Mouse (Mus musculus) kidney, adult 8-10 months (tissue): ENCODE measurements at regions not wholly inside any gene's neighbourhood (a gene's known extent, or its start where the extent isn't known, plus 50 kb on each side); places are given as distances from the start of the nearest gene placed in this dataset.

ENCODE experiments used
- DNase-seq, 2 experiments: peaks; one replicate each; pipeline ENCODE4 v3.0.0; 2022

GRCm38 (mm10) chr2:75512422-75513170, 146.5 kb upstream of the Hnrnpa3 start:
- no peak for DNase-seq

GRCm38 (mm10) chr2:75514171-75514570, 144.9 kb upstream of the Hnrnpa3 start:
- no peak for DNase-seq

GRCm38 (mm10) chr2:75516223-75516622, 142.8 kb upstream of the Hnrnpa3 start:
- no peak for DNase-seq

- no peak for DNase-seq
Observed at GRCm38 (mm10) chr2:75517096-75517495, 142.0 kb upstream of the Hnrnpa3 start.

GRCm38 (mm10) chr2:75518607-75519006, 140.5 kb upstream of the Hnrnpa3 start:
- no peak for DNase-seq

DNA sequence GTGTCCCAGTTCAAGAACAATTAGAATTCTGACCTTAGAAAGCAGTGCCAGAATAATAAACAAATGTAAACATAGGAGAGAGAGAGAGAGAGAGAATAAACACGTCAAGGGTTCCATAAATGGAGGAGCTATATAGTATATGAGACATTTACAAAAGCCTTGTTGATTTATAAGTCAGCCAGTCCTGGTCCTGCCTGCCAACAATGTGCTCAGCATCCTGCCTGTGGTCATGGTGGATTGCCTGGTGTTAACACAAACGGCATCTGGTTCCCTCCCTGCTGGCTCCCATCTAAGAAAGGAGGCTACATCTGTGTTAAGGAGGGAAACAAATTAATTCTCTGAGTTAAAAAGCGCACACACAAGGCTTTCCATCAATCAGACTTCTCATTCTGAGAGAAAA, 133.5 kb upstream of the Hnrnpa3 start:
- no peak for DNase-seq

DNA sequence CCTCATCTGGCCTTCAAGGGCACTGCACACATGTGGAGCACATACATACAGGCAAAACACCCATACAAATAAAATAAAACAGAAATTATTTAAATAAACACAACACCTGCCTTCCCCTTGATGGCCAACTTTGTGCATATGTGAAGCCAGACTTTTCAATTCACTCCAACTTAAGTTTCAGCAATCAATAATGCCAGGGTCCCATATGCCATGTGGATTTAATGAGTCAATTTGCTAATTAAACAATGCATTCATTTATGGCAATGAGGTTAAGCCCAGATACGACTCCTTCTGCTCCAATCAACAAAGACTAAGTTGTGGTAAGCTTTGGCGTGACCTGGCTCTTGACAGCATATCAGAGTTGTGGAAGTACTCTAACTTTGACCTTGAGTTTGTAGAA, 130.4 kb upstream of the Hnrnpa3 start:
- no peak for DNase-seq

DNA sequence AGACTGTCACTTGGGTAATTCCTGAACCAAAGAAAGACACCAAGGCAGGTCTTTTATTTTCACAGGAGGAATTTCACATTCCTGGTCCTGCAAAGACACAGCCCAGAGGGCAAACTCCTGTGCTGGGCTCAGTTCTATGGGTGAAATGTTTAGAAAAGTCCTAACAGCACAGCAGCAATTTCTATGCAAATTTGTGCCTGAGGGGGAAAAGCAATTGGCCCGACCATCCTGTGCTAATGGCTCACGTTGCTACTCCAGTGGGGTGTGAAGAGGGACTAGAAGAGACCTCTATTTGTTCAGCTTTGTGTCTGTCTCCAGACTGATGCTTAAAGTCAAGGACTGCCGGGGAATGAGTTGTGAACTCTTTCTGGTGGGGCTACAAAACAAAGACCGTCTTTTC, 120.9 kb upstream of the Hnrnpa3 start:
- DNase-seq = peak in 1 of 2 experiments; percentile 12

- DNase-seq = no peak
Observed at GRCm38 (mm10) chr2:75539726-75540125, 119.3 kb upstream of the Hnrnpa3 start.

- DNase-seq = no peak
Observed at GRCm38 (mm10) chr2:75542331-75542730, 116.7 kb upstream of the Hnrnpa3 start.

DNA sequence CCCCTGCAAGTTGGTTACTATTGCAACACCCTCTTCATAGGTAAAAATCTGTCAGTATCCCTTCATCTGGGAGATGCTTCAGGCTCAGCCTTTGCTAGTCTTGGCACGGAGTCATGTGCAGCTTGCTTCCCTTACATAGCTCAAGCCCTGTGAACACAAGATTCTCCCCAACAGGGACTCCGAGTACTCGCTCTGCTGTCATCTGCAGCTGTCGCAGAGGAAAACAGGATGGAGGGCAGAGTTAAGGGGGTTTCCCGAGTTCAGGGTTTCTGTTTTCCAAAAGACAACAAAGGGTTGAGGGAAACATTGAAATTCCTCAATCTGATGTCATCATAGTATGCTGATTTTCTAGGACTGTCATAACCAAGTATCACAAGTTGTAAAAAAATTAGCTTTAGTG, 116.3 kb upstream of the Hnrnpa3 start:
- no peak for DNase-seq

- no peak for DNase-seq
Observed at GRCm38 (mm10) chr2:75545971-75546370, 113.1 kb upstream of the Hnrnpa3 start.

- no peak for DNase-seq
Observed at GRCm38 (mm10) chr2:75555676-75556075, 103.4 kb upstream of the Hnrnpa3 start.

DNA sequence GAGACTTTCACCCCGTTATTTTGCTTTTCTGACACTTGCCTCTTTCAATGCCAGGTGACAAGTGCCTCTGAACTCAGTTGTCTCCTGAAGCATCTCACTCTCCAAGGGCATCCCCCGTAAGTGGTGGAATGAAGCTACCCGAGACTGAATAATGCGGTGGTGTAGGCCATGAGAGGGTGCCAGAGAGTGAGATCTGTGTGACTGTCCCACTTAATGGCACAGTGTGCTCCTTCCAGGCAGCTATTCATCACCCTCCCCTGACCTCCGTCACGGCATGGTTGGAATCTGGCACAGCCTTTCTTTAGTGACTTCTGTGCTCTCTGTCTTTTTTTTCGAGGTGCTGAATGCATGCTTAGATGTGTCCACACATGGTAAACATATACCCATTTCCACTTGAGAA, 102.3 kb upstream of the Hnrnpa3 start:
- DNase-seq = no peak

- no peak for DNase-seq
Observed at GRCm38 (mm10) chr2:75557392-75557791, 101.7 kb upstream of the Hnrnpa3 start.

- DNase-seq = no peak
Observed at GRCm38 (mm10) chr2:75559920-75560319, 99.1 kb upstream of the Hnrnpa3 start.

DNA sequence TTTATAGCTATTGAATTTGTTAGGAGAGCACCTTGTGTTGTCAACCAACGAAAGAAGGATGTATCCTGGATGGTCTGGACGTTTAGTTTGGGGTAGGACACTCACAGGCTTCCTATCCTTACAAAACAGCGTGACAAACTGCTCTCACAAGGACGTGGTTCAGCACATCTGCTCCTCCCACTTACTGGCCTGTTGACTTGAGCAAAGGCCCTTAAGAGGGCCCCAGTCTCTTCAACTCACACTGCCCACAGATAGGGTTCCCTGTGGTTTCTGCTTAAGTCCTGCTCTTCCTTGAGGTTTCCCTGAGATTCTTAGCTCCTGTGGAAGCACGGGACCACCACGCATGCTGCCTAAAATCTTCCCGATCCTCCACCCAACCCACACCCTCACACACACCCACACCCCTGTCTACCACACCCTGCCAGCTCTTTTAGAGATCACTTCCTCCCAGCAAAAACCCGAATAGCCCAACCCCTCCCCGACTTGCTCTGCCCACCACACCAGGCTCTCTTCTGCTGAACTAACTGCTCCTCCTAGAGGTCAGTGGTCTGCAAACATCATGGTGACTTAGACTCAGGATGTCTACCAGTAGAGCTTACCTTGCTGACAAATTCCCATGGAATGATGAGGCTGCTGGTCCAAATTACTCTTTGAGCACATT, 95.7 kb upstream of the Hnrnpa3 start:
- no peak for DNase-seq

DNA sequence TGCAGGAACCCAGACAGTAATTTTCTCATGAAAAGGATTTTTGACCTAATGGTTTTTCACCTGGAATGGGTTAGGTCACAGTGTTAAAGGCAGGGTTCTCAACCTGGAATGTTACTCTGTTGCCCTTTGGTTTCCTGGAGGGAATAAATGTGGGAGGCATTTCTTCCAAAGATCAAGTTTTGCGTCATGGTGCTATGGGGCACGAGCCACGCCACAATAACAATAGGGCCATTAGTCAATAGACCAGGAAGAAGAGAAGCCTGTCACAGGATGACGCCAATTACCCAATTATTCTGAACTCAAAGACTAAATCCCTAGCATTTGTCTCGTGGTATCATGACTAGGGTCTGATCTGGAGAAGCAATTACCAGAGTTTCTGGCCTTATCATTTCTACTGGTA, 94.3 kb upstream of the Hnrnpa3 start:
- DNase-seq = no peak

DNA sequence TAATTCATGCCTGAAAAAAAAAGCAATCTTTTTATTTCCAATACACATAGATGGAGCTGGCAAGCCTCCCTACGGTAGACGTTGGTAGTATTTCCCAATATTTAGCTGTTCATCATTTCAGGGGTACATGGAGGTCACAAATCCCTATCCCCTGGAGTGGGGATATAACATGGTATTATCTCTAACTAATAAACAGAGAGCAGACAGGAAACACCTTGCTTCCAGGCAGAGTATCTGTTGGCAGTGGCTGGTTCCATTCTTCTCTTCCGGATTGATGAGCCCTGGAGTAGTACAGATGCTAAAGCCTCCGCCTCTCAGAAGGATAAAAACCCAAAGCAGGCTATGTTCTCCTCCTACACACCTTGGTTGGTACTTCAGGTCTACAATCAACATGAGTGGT, 91.9 kb upstream of the Hnrnpa3 start:
- DNase-seq = no peak

DNA sequence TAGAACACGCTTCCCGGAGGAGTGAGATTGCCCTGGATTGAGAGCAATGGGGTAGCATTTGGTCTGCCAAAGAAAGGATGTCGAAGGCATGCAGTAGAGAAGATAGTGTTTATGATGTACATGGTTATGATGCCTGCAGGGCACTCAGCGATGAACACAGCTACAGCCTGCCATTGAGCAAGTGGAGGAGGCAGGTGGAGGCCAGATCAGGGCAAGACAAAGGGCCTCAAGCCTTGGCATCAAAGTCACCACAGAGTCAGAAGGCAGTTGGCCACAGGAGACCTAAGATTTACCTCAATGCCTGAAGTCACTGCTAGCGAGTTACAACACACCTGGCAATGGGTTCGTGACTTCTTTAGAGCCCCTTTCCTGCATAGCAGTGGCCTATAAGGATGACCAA, 89.3 kb upstream of the Hnrnpa3 start:
- DNase-seq = no peak

- DNase-seq = no peak
Observed at GRCm38 (mm10) chr2:75570246-75570645, 88.8 kb upstream of the Hnrnpa3 start.

- DNase-seq = peak; percentile 80 to 82
Observed at GRCm38 (mm10) chr2:75584975-75585374, 74.1 kb upstream of the Hnrnpa3 start.

DNA sequence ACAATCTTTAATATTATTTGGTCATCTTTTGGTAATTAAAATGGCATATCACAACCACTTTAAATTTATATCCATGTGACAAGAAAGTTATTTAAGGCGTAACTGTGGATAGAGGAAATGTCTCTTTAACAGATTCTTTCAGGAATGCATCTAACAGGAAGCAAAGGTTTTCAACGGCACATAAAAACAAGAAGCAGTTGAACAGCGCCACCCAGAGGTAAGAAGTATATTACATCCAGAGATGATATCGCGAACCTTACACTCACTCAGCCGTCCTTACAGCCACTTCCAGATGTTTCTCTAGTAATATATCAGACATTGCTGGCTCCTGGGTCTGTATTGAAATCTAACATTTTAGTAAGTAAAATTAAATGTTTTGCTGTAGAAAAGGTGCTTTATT, 70.5 kb upstream of the Hnrnpa3 start:
- peak; percentile 74 to 78 for DNase-seq

GRCm38 (mm10) chr2:75589452-75589851, 69.6 kb upstream of the Hnrnpa3 start:
- DNase-seq = no peak

DNA sequence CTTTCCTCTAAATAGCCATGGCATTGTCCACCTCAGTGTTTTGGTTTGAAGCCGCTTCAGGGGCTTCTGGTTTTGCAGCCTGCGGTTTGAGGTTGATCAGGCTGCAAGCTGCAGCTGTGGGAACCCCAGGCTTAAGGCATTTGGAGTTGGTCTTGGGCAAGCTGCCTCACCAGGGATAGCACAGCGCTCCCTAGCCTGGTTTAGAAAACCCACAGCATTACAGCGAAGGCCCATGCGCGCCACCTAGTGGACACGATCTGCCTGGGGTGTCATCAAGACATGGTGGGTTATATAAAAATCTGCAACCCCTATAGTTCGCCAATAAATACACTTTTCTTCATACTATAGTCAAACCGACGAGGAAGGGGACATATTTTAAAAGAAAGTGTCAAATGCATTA, 68.9 kb upstream of the Hnrnpa3 start:
- DNase-seq = peak; percentile 86 to 93
